Mouse (Mus musculus): ENCODE data around the gene Mfsd14a.

Mfsd14a gene

GRCm38 (mm10) chr3:116653278-116653945, 9.1 kb downstream of the Mfsd14a start:
- CTCF ChIA-PET = no interaction called here

DNA sequence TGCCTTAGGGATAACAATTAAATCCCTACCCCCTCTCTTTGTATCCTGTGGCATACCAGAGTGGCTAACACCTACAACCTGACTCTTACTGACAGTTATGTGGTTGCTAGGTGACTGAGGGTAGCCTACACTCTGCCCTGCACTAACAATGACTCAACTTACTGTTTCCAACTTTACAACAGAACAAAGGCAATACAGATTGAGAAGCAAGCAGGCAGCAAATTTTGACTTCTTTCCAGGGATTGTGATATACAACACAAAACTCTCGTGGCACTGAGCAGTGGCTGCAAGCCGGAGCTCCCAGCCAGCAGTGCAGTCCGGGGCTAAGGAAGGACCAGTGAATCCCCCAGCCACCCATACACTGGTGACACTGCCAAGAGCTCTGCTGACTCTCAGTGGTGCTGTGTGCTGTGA, 10.4 kb downstream of the Mfsd14a start:
- CTCF ChIA-PET = no interaction called here

- CTCF ChIA-PET = no interaction called here
Measured at GRCm38 (mm10) chr3:116650698-116651097, 11.8 kb downstream of the Mfsd14a start.

DNA sequence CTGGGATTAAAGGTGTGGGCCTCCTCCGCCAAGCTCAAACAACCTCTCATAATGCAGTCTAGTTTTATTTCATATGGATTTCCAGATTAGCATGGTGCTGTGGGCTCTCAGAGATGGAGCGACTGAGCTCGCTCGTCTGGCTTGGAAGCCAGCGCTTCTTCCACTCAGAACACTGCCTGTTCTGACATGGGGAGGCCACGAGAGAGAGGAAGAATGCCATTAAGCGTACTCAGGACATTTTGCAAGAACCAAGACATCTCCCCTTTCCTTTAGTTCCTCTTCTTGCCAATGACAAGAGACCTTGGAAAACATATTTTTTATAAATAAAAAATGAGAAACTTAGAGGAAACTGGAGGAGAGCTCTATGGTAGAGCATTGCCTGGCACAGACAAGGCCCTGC, 13.7 kb downstream of the Mfsd14a start:
- CTCF ChIA-PET = no interaction called here

GRCm38 (mm10) chr3:116646387-116646786, 16.1 kb downstream of the Mfsd14a start:
- CTCF ChIA-PET = no interaction called here

DNA sequence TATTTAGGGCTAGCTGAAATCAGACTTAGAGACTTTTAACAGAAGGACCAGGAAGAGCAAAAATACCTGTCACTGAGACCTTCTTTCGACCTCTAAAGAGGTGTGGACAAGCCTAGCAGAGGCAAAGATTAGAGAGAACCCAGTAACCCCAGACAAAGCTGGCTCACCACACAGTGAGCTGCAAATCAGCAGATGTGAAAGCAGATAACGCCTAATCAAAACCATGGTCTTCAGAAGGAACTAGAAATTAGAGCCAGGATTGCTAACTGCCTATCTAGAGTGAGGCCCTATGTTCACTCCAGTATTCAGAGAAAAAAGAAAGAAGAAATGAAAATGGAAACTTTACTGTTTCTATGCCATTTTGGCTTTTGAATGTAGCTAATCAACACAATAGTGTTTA, 20.1 kb downstream of the Mfsd14a start:
- CTCF ChIA-PET = no interaction called here

DNA sequence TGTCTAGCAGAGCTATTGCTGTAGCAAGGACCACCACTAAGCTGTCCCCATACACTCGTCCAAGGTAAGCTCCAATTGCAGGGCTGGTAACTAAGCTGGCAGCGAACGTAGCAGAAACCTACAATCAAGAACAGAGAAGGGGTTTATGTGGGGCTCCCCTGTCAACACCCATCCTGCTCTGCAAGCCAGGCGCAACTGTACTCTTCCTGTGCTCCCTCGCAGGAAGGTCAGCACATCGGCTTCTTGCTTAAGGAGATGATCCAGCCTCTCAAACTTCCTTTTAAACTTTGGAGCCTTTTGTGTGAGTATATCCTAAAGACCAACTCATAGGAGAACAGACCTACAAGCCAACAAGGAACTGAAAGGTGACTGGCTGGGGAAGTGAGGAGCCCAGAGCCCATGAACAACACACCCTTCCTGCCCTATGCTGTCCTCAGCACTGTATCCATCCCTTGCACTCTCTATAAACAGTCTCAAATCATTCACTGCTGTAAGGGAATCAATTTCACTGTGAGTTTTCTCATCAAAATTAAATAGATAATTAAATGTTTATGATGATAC, 20.6 kb downstream of the Mfsd14a start:
- CTCF ChIA-PET = no interaction called here

DNA sequence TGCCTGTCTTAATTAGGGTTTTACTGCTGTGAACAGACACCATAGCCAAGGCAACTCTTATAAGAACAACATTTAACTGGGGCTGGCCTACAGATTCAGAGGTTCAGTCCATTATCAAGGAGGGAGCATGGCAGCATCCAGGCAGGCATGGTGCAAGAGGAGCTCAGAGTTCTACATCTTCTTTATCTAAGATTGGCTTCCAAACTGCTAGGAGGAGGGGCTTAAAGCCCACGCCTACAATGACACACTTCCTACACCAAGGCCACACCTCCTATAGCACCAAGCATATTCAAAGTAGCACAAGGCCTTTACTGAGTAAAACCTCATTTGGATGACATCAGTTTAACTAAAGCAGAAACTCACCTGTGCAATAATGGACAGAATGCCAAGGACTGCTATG, 22.5 kb downstream of the Mfsd14a start:
- CTCF ChIA-PET = no interaction called here

DNA sequence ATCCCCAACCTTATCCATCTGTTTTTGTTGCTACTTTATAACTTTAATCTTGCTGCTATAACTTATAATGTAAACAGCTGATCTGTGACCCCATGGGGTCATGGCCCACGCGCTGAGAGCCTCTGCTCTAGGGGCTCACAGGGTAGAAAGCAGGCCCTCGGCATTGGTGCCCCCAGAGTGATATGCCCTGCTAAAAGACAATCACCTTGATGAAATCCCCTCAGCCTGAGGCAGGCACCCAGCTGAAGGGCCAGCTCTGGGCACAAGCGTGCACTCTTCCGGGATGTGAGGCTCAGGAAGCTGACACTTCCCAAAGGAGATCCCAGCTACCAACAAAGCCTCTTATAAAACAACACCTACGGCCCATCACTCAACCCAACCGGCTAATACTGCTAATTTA, 23.9 kb downstream of the Mfsd14a start:
- CTCF ChIA-PET = no interaction called here

- CTCF ChIA-PET = no interaction called here
Measured at GRCm38 (mm10) chr3:116637693-116638476, 24.6 kb downstream of the Mfsd14a start.

- CTCF ChIA-PET = interaction anchor here (0.6 kb wide), 1 partner anchor 336 kb away, joined by 3 read pairs; no protein-coding TSS in a partner anchor
Measured at GRCm38 (mm10) chr3:116635799-116636198, 26.7 kb downstream of the Mfsd14a start.

DNA sequence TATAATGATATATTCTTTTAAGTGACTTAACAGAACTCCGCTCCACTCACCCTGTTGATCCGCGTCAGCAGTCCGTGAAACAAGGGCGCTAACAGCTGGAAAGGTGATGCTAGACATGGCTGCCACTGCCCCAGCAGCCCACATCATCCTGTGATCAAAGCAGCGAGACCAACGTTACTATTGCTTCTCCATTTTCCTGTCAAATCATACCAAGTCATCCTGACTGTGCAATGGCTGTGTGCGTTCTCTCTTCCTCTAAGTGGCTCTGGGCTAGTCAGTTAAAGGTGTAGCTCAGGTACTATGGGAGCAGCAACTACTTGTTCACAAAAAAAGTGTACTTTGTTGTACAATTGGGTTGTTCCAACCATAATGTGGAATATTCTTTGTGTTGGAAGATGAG, 27.6 kb downstream of the Mfsd14a start:
- CTCF ChIA-PET = no interaction called here

DNA sequence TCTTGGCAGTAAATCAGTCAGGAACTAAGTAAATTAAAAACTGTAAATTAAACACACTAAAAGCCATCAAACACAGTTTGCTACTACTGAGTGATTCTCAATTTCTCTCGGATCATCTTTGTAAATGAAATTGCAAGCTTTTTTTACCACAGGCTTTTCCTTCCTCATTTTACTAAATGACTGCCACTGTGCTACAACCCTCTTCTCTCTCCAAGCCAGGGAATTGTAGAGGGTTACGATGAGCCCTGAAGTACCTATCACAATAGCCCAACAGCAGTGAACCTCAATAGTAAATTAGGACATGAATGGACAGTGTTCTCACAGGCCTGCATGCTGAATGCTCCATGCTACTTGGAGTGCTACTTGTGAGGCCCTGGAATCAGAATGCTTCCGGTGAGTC, 28.4 kb downstream of the Mfsd14a start:
- CTCF ChIA-PET = no interaction called here

DNA sequence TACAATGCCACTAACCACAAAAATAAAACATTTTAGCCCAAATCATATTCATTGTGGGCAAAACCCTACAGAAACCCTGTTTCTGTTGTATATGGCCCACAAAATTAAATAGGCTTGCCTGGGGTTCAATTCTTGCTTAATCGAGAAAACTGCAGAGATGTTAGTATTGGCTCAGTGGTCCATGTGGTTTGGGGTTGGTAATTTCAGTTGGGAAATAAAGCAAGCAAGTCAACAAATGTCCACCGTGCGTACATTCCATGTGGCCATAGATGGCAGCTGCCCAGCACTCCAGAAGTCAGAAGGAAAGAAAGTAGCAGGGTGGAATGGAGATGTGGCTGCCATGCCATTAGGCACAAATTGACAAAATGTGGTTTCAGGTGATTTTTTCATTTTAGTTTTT, 29.5 kb downstream of the Mfsd14a start:
- CTCF ChIA-PET = no interaction called here

GRCm38 (mm10) chr3:116631459-116631858, 31.0 kb downstream of the Mfsd14a start:
- CTCF ChIA-PET = no interaction called here

DNA sequence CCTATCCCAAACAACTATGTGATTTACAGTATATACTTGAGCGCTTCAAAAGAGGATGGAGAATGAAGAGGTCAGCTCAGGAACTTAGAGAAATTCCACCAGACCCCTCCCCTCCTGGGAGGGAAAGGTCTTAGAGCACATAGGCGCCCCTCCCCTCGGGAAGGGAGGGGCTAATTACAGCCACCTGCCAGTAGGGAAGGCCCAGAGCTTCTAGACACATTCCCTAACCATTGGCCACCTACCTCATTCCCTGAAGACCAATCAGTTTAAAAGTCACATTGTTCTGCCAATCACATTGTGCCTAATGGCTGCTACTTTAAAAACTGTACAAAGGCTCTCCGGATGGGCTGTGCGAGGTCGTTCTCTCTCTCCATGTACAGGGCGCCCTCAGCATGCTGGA, 39.8 kb downstream of the Mfsd14a start:
- CTCF ChIA-PET = no interaction called here

- CTCF ChIA-PET = interaction anchor here (0.6 kb wide), 1 partner anchor 115 kb away, joined by 3 read pairs; no protein-coding TSS in a partner anchor
Measured at GRCm38 (mm10) chr3:116620636-116621370, 41.7 kb downstream of the Mfsd14a start.

DNA sequence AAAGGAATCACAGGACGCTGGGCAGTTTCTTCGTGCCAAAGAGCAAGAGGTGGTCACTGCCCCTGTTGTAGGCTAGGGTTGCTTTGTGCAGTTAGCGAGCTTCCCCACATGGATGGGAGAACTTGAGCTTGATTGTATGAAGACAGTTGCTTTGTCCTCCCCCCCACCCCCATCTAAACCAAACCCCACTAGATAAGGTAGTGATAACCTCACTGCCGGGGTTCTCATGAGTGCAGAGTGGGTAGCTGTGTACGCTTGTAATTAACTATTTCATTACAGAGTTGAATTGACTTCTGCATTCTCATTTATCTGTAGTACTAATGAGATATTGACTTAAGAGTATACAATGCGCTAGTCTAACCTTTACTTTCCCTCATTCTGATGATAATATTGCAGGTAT, 43.6 kb downstream of the Mfsd14a start:
- CTCF ChIA-PET = no interaction called here

- CTCF ChIA-PET = interaction anchor here (0.7 kb wide), 1 partner anchor 616 kb away, joined by 3 read pairs; no protein-coding TSS in a partner anchor
Measured at GRCm38 (mm10) chr3:116615318-116616068, 47.0 kb downstream of the Mfsd14a start.

DNA sequence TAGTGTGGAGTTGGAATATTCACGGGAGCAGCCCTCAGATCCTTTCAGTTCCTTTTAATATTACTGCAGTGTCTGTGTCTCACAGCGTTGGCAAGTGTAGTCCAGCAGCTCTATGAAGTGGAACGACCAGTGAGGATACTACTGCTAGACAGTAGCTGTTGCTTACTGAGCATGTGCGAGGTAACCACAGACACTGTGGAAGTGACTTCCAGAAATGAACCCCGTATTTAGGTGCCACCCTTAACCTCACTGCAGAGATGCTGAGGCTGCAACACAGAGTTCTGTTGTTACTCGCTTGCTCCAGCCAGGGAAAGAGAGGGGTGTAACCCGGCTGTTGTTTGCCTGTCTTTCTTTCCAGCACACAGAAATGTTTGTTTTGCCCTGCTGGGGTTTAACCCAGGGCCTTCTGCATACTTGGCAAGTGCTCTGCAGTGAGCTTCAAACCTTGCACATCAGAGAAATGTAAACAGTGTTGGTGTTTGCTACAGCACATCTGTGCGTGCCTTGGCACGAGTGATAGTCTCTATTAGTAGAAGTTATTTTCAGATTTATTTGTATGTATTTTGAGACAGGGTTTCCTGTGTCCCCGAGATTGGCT, 48.1 kb downstream of the Mfsd14a start, which contains the start of gene Trmt13:
Gene Trmt13, minus strand, starts transcription at position 293 of the 598 bp plus-strand sequence.
- CTCF ChIA-PET = interaction anchor here (0.7 kb wide), 1 partner anchor 615 kb away, joined by 3 read pairs; no protein-coding TSS in a partner anchor

GRCm38 (mm10) chr3:116604570-116604969, 57.9 kb downstream of the Mfsd14a start:
- CTCF ChIA-PET = no interaction called here

Measured in spleen, embryonic (tissue).